Mouse (Mus musculus) MEL (cell line): ENCODE results near the gene Syn3. TPM values are rescaled to one million over a fixed set of nuclear protein-coding genes. Genes with fewer than 3 reads are reported as not detected.

Source experiments
- DNase-seq: peaks from one replicate; pipeline ENCODE4 v3.0.0; 2011; ENCODE audit warnings: low read depth, low spot score
- H3K27ac ChIP-seq: 2 replicates; pipeline ENCODE4 v1.5.1; 2012; ENCODE audit warnings: low read depth, mild to moderate bottlenecking, control low read depth, low read length, moderate library complexity; ENCODE audit not compliant: control insufficient read depth
- H3K27me3 ChIP-seq, 2 experiments: fragments of 150-350 bp in 1 of 2; sonication (generic) in 1 of 2; 2 replicates each; pipeline ENCODE4 v1.6.1; 2012; ENCODE audit warnings: low read length in 2 of 2, mild to moderate bottlenecking in 2 of 2, improper control_type of control experiment in 1 of 2, moderate library complexity in 1 of 2; ENCODE audit not compliant: insufficient read depth in 2 of 2, control insufficient read depth in 1 of 2
- H3K36me3 ChIP-seq, 2 experiments: 2 replicates each; pipeline ENCODE4 v1.6.1; 2012 to 2014; ENCODE audit warnings: low read length in 2 of 2, improper control_type of control experiment in 1 of 2, inconsistent platforms in 1 of 2, mild to moderate bottlenecking in 1 of 2; ENCODE audit not compliant: insufficient read depth in 2 of 2, control insufficient read depth in 1 of 2
- H3K4me1 ChIP-seq, 2 experiments: fragments of 150-350 bp in 1 of 2; sonication (generic) in 1 of 2; 2 replicates each; pipeline ENCODE4 v1.6.1; 2012; ENCODE audit warnings: low read length in 2 of 2, improper control_type of control experiment in 1 of 2, mild to moderate bottlenecking in 1 of 2; ENCODE audit not compliant: insufficient read depth in 2 of 2, control insufficient read depth in 1 of 2
- H3K4me3 ChIP-seq, 2 experiments: fragments of 150-350 bp in 1 of 2; sonication (generic) in 1 of 2; 2 replicates each; pipeline ENCODE4 v1.5.1; 2012; ENCODE audit warnings: low read depth in 2 of 2, low read length in 2 of 2, mild to moderate bottlenecking in 2 of 2, moderate library complexity in 2 of 2, control low read depth in 1 of 2, improper control_type of control experiment in 1 of 2; ENCODE audit not compliant: control insufficient read depth in 1 of 2, insufficient read depth in 1 of 2
- H3K79me2 ChIP-seq: 2 replicates; pipeline ENCODE4 v1.6.1; 2012; ENCODE audit warnings: mild to moderate bottlenecking, low read length, moderate library complexity; ENCODE audit not compliant: control insufficient read depth, poor library complexity, insufficient read depth
- H3K9ac ChIP-seq: 2 replicates; pipeline ENCODE4 v1.6.1; 2012; ENCODE audit warnings: low read depth, mild to moderate bottlenecking, control low read depth, low read length, moderate library complexity; ENCODE audit not compliant: control insufficient read depth, poor library complexity, severe bottlenecking
- H3K9me3 ChIP-seq: fragments of 150-350 bp; sonication (generic); replicated peaks from 2 replicates; pipeline ENCODE4 v1.6.1; 2012; ENCODE audit warnings: mild to moderate bottlenecking, low read length, improper control_type of control experiment, moderate library complexity; ENCODE audit not compliant: insufficient read depth
- BHLHE40 ChIP-seq: IDR thresholded peaks from 2 replicates; pipeline ENCODE4 v1.6.1; 2012; ENCODE audit warnings: low read depth, mild to moderate bottlenecking, inconsistent platforms, low read length, improper control_type of control experiment, borderline replicate concordance
- CHD1 ChIP-seq: IDR thresholded peaks from 2 replicates; pipeline ENCODE4 v1.6.1; 2012; ENCODE audit warnings: low read depth, mild to moderate bottlenecking, inconsistent platforms, low read length, improper control_type of control experiment
- CHD2 ChIP-seq: IDR thresholded peaks from 2 replicates; pipeline ENCODE4 v1.6.1; 2011; ENCODE audit warnings: low read length, improper control_type of control experiment
- CTCF ChIP-seq, 3 experiments: IDR thresholded peaks in 2 of 3; conservative IDR thresholded peaks in 1 of 3; 2 replicates each; pipeline ENCODE4 v1.5.1; 2011 to 2012; ENCODE audit warnings: low read length in 3 of 3, low read depth in 2 of 3, mild to moderate bottlenecking in 2 of 3, improper control_type of control experiment in 1 of 3, inconsistent platforms in 1 of 3, mixed read lengths in 1 of 3, moderate library complexity in 1 of 3; ENCODE audit not compliant: control insufficient read depth in 1 of 3, insufficient read depth in 1 of 3, poor library complexity in 1 of 3, severe bottlenecking in 1 of 3
- ELF1 ChIP-seq: IDR thresholded peaks from 2 replicates; pipeline ENCODE4 v1.6.1; 2014; ENCODE audit warnings: low read depth, mild to moderate bottlenecking, inconsistent platforms, low read length, improper control_type of control experiment, moderate library complexity
- EP300 ChIP-seq, 2 experiments: IDR thresholded peaks; 2 replicates each; pipeline ENCODE4 v1.6.1; 2011; ENCODE audit warnings: improper control_type of control experiment in 2 of 2, low read length in 2 of 2, low read depth in 1 of 2, mild to moderate bottlenecking in 1 of 2
- ETS1 ChIP-seq: IDR thresholded peaks from 2 replicates; pipeline ENCODE4 v1.6.1; 2012; ENCODE audit warnings: low read depth, mild to moderate bottlenecking, inconsistent platforms, low read length, improper control_type of control experiment, moderate library complexity
- GATA1 ChIP-seq: IDR thresholded peaks from 2 replicates; pipeline ENCODE4 v1.6.1; 2011; ENCODE audit warnings: low read depth, low read length, improper control_type of control experiment
- HCFC1 ChIP-seq: IDR thresholded peaks from 2 replicates; pipeline ENCODE4 v1.6.1; 2012; ENCODE audit warnings: low read depth, mild to moderate bottlenecking, inconsistent platforms, low read length, improper control_type of control experiment, moderate library complexity
- JUND ChIP-seq: IDR thresholded peaks from 2 replicates; pipeline ENCODE4 v1.6.1; 2011; ENCODE audit warnings: low read depth, mild to moderate bottlenecking, improper control_type of control experiment, low read length
- MAFK ChIP-seq: IDR thresholded peaks from 2 replicates; pipeline ENCODE4 v1.6.1; 2011; ENCODE audit warnings: low read depth, mild to moderate bottlenecking, low read length, improper control_type of control experiment, borderline replicate concordance
- MEF2A ChIP-seq: IDR thresholded peaks from 2 replicates; pipeline ENCODE4 v1.6.1; 2014; ENCODE audit warnings: low read depth, mild to moderate bottlenecking, inconsistent platforms, low read length, improper control_type of control experiment; ENCODE audit not compliant: poor library complexity, insufficient replicate concordance, severe bottlenecking; ENCODE audit errors: extremely low read depth
- MXI1 ChIP-seq: IDR thresholded peaks from 2 replicates; pipeline ENCODE4 v1.6.1; 2011; ENCODE audit warnings: mild to moderate bottlenecking, low read depth, low read length, improper control_type of control experiment
- NELFE ChIP-seq: IDR thresholded peaks from 2 replicates; pipeline ENCODE4 v1.6.1; 2011; ENCODE audit warnings: low read depth, low read length, improper control_type of control experiment
- NRF1 ChIP-seq: IDR thresholded peaks from 2 replicates; pipeline ENCODE4 v1.6.1; 2014; ENCODE audit warnings: low read depth, mild to moderate bottlenecking, inconsistent platforms, low read length, improper control_type of control experiment, moderate library complexity; ENCODE audit not compliant: poor library complexity, insufficient read depth, severe bottlenecking
- SMC3 ChIP-seq: IDR thresholded peaks from 2 replicates; pipeline ENCODE4 v1.6.1; 2011; ENCODE audit warnings: low read depth, low read length, improper control_type of control experiment
- TAL1 ChIP-seq: IDR thresholded peaks from 2 replicates; pipeline ENCODE4 v1.6.1; 2012; ENCODE audit warnings: mild to moderate bottlenecking, inconsistent platforms, low read length, moderate library complexity, mixed read lengths
- USF2 ChIP-seq, 2 experiments: IDR thresholded peaks; 2 replicates each; pipeline ENCODE4 v1.6.1; 2011 to 2012; ENCODE audit warnings: improper control_type of control experiment in 2 of 2, low read length in 2 of 2, borderline replicate concordance in 1 of 2, inconsistent platforms in 1 of 2, low read depth in 1 of 2, mild to moderate bottlenecking in 1 of 2; ENCODE audit not compliant: insufficient read depth in 1 of 2
- ZC3H11A ChIP-seq: IDR thresholded peaks from 2 replicates; pipeline ENCODE4 v1.6.1; 2012; ENCODE audit warnings: low read depth, mild to moderate bottlenecking, inconsistent platforms, low read length, improper control_type of control experiment
- ZKSCAN1 ChIP-seq: IDR thresholded peaks from 2 replicates; pipeline ENCODE4 v1.6.1; 2012; ENCODE audit warnings: low read depth, mild to moderate bottlenecking, inconsistent platforms, low read length, improper control_type of control experiment, moderate library complexity
- ZMIZ1 ChIP-seq: IDR thresholded peaks from 2 replicates; pipeline ENCODE4 v1.6.1; 2012; ENCODE audit warnings: low read depth, mild to moderate bottlenecking, inconsistent platforms, low read length, improper control_type of control experiment, moderate library complexity
- ZNF384 ChIP-seq: IDR thresholded peaks from 2 replicates; pipeline ENCODE4 v1.6.1; 2012; ENCODE audit warnings: low read depth, mild to moderate bottlenecking, inconsistent platforms, low read length, improper control_type of control experiment
- polyA plus RNA-seq, 2 experiments: library from polyadenylated mRNA; stranded (reverse) in 1 of 2; unstranded in 1 of 2; fragments of >175 nt in 1 of 2; fragments of >200 nt in 1 of 2; gene quantifications; 2 replicates each; pipeline versions ENCODE4 v1.2.1 to v1.2.4; 2012; ENCODE audit warnings: low replicate concordance in 2 of 2, low read depth in 1 of 2; ENCODE audit not compliant: insufficient read length in 2 of 2, insufficient read depth in 1 of 2, missing spikeins in 1 of 2
- total RNA-seq: library from RNA; depleted of rRNA; stranded (reverse); fragments of 300-350 nt; gene quantifications from 2 replicates; pipeline ENCODE4 v1.2.3, GENCODE M21; 2012

Syn3 gene
- total and polyA plus RNA-seq, 3 experiments: 0.06 TPM; not detected in 2

DNA sequence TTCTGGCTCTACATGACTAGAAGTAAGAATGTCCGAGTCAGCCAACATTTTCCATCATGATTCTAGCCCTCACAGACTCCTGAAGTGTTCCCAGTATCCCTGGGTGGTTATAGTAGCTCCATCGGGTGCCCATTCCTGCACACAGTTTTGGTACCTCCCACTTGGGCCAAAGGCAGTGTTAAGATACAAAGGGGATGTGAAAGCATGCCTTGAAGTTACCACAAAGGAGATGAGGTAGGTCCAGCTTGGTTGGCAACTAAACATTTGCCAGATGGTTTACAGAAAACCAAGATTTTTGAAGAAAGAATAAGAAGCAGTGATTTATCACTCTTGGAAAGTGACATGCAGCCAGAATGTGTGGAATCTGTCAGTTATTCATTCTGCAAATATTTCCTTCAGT, 53.5 kb downstream of the Syn3 start:
- Histone ChIP-seq H3K9me3 (no peaks in the 10 kb centered on the region), H3K79me2 (no peaks in the 10 kb centered on the region), H3K27ac (no peak overlapping the region), H3K36me3 (no peaks in the 10 kb centered on the region), H3K4me1 (no peaks in the 10 kb centered on the region), H3K9ac (no peak overlapping the region), H3K4me3 (no peak overlapping the region), H3K27me3 (no peaks in the 10 kb centered on the region)
- TF ChIP-seq HCFC1 (no peak), MAFK (no peak), CHD1 (no peak), ZC3H11A (no peak), ELF1 (no peak), NELFE (no peak)
- no peak for DNase-seq

DNA sequence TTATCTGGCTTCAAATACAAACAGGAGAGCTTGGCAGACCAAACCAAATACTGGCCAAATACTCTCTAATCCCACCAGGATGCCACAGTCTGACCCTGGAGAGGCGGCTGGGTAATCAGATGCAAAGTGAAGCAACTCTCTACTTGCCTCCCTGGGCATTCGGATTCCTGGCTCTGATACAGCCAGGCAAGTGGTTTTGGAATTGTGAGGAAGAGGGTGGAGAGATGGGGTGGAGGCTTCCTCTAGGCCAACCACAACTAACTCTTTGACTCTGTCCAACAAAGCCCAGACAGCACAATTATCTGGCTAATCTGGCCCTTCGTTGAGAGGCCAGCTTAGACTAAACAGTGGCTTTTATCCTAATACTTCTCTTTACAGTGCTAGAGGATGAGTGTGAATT, 54.0 kb downstream of the Syn3 start:
- Histone ChIP-seq H3K4me1 (no peaks in the 10 kb centered on the region), H3K27me3 (no peaks in the 10 kb centered on the region), H3K79me2 (no peaks in the 10 kb centered on the region)
- TF ChIP-seq ETS1: no peak
- TF ChIP-seq CTCF (IDR thresholded peaks at IDR 0.05 in 2 of 3, conservative IDR thresholded peaks at IDR 0.05 in 1 of 3; ENCODE audit: control insufficient read depth in 1 of 3, insufficient read depth in 1 of 3, low read depth in 2 of 3, low read length in 3 of 3, poor library complexity in 1 of 3, severe bottlenecking in 1 of 3): no peak
- TF ChIP-seq ZKSCAN1: no peak
- TF ChIP-seq CHD2: no peak
- no peak for TF ChIP-seq EP300 (IDR thresholded peaks at IDR 0.05; ENCODE audit: low read depth in 1 of 2, low read length in 2 of 2)
- TF ChIP-seq HCFC1: no peak
- no peak for TF ChIP-seq TAL1
- no peak for TF ChIP-seq CHD1
- TF ChIP-seq ZNF384: no peak
- TF ChIP-seq JUND: no peak
- TF ChIP-seq ZMIZ1: no peak
- no peak for TF ChIP-seq GATA1
- TF ChIP-seq MAFK: no peak
- no peak for TF ChIP-seq MXI1
- TF ChIP-seq BHLHE40: no peak
- TF ChIP-seq SMC3: no peak
- no peak for TF ChIP-seq ZC3H11A
- TF ChIP-seq USF2 (IDR thresholded peaks at IDR 0.05; ENCODE audit: borderline replicate concordance in 1 of 2, insufficient read depth in 1 of 2, low read depth in 1 of 2, low read length in 2 of 2): no peak
- TF ChIP-seq MEF2A: no peak
- TF ChIP-seq NRF1: no peak
- TF ChIP-seq, all 39 proteins: peak for 0
- DNase-seq: no peak
- H3K9me3 ChIP-seq: no peaks in the 10 kb centered on the region
- H3K4me3 ChIP-seq: no peak overlapping the region
- no peak overlapping the region for H3K9ac ChIP-seq
- H3K27ac ChIP-seq: no peak overlapping the region
- H3K36me3 ChIP-seq: no peaks in the 10 kb centered on the region
